Mouse (Mus musculus) brain, embryonic 14.5 days (tissue): ENCODE results near the gene Baiap2. TPM values are rescaled to one million over a fixed set of nuclear protein-coding genes. Genes with fewer than 3 reads are reported as not detected.

Experiments used
- DNase-seq: peaks from one replicate; pipeline ENCODE4 v3.0.0-alpha.2; 2011; ENCODE audit warnings: low read depth
- CTCF ChIP-seq: fragments of 200-500 bp; IDR thresholded peaks from 2 replicates; pipeline ENCODE4 v1.5.1; 2012; ENCODE audit warnings: inconsistent platforms, mild to moderate bottlenecking, moderate library complexity, borderline replicate concordance; ENCODE audit not compliant: insufficient read depth, insufficient read length; ENCODE audit errors: extremely low read depth
- POLR2A ChIP-seq: fragments of 200-500 bp; IDR thresholded peaks from 2 replicates; pipeline ENCODE4 v1.6.1; 2012; ENCODE audit warnings: mild to moderate bottlenecking, inconsistent platforms, borderline replicate concordance; ENCODE audit not compliant: poor library complexity, insufficient read depth, insufficient read length, severe bottlenecking; ENCODE audit errors: extremely low read depth
- polyA plus RNA-seq: library from polyadenylated mRNA; depleted of rRNA; stranded (reverse); fragments of >200 nt; gene quantifications from 2 replicates; pipeline ENCODE4 v1.2.3, GENCODE M21; 2012

Baiap2 gene
- polyA plus RNA-seq, 1 experiment: 17.8 TPM

GRCm38 (mm10) chr11:119913935-119914314, 28.6 kb upstream of the Baiap2 start:
- DNase-seq: no peak
- TF ChIP-seq POLR2A (no peak), CTCF (no peak)

- no peak for DNase-seq
- TF ChIP-seq POLR2A (no peak), CTCF (no peak)
Observed at GRCm38 (mm10) chr11:119914381-119914780, 28.2 kb upstream of the Baiap2 start.

- DNase-seq: no peak
- TF ChIP-seq CTCF (no peak), POLR2A (no peak)
Observed at GRCm38 (mm10) chr11:119915666-119916065, 26.9 kb upstream of the Baiap2 start.

DNA sequence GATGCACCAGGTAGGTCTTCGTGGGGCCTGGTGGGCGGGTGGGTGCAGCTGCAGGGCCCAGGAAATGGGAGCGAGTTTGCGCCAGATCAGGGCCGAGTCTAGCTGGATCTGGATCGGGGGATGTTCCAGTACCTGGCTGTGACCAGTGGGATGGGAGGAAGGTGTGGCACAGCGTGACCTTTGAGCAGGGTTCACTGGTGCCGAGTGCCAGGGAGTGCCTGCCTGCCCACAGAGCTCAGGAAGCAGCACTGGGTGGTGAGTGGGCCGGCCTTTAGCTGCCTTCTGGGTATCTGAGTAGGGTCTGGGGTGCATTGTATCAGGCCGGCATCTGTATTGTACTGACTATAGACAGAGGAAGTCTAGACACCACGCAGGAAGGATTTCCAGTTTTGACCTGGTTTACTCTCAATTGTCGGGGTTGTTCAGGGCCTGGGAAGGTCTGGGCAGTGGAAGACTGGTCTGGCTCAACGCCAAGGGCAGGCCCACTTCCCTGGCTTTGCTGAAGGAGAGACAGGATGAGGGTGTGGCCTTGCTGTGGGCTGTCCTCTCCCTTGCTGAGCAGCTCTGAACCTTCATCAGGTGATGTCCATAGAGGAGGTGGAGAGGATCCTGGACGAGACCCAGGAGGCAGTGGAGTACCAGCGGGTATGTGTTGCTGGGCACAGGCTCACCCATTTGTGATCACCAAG, 26.3 kb upstream of the Baiap2 start:
- TF ChIP-seq CTCF: no peak
- TF ChIP-seq POLR2A: no peak
- DNase-seq: no peak

- TF ChIP-seq CTCF (no peak), POLR2A (no peak)
- DNase-seq: no peak
Observed at GRCm38 (mm10) chr11:119916834-119917469, 25.6 kb upstream of the Baiap2 start.

DNA sequence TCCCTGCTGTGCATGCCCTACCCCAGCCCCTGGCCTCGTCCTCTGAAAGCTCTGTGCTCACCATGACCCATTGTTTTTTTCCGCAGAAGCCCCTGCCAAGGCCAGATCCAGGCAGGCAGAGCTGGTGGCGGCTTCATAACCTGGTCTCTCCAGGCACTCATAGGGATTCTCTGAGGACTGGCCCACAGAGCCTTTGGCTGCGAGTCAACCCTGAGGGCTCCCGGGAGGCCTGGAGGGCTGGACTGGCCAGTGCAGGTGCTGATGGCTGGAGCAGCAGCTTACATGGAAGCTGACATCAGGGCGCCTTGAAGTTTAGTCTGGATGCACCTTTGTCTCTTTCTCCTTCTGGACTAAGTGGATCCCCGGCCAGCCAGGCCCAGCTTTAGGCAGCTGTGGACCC, 24.0 kb upstream of the Baiap2 start:
- no peak for TF ChIP-seq CTCF
- no peak for TF ChIP-seq POLR2A
- DNase-seq: no peak

DNA sequence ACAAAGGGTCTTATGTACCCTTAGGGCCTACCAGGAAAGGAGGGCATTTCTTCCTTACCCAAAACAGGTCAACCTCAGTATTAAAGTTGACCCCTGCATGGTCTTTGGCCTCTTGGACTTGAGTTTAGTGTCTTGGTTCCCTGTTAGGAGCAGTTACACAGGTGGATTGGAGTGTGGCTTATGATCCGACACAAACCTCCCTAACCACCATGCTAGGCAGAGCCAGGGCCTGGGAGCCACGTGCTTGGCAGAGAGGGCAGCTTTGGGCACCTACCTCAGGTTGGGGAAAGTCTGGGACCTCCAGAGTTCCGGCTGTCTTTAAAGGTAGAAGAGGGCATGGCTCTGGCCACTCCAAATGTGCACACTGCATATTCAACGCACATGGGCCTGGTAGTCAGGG, 23.1 kb upstream of the Baiap2 start:
- DNase-seq: no peak
- TF ChIP-seq POLR2A (no peak), CTCF (no peak)

DNA sequence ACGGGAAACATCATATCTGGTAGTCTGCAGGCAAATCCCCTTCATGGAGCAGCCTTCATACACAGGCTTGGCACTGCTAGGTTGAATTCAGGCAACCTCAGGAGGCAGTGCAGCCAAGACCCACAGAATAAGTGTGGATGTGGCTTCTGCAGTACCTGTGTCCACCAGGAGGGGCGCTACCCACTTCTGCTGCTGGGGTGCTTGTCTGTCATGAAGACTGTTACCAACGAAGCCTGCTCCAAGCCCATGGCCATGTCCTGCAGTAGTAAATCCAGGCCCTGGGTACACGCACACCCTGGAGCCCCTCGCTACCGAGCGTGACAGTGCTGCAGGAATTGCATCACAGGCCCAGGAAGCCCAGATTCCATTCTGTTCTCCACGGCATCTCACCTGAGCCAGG, 22.7 kb upstream of the Baiap2 start:
- DNase-seq: peak; percentile 53
- no peak for TF ChIP-seq POLR2A
- TF ChIP-seq CTCF: peak; percentile 77

GRCm38 (mm10) chr11:119920668-119921067, 21.9 kb upstream of the Baiap2 start:
- TF ChIP-seq CTCF: no peak
- TF ChIP-seq POLR2A: no peak
- DNase-seq: no peak

GRCm38 (mm10) chr11:119925176-119925575, 17.4 kb upstream of the Baiap2 start:
- TF ChIP-seq CTCF (no peak), POLR2A (no peak)
- no peak for DNase-seq

DNA sequence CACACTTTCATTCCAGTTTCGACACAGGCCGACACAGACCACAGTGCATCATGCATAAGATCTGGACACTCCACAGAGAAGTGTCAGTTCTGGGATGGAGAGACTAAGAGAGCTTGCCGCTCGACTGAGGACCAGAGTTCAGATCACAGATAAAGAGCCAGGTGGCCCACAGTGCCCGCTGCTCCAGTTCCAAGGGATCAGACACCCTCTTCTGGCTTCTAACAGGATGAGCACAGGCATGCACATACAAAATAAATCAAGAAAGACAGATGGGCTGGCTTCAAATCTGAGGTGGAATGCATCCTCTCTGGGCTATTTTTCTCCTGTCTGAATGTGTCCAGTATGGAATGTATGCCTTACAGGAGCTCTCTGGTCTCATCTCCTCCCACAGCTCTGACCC, 15.8 kb upstream of the Baiap2 start:
- TF ChIP-seq CTCF (no peak), POLR2A (no peak)
- DNase-seq: no peak
